Mouse (Mus musculus) right cerebral cortex, adult 2 months (tissue): ENCODE measurements around the gene Dtd1.
A peak's percentile ranks its signal among the peaks of the same experiment; 100 is the strongest.

Experiments used
- DNase-seq, 2 experiments: peaks; one replicate each; pipeline ENCODE4 v3.0.0; 2021 to 2022; ENCODE audit warnings: low spot score in 2 of 2

The Dtd1 gene

DNA sequence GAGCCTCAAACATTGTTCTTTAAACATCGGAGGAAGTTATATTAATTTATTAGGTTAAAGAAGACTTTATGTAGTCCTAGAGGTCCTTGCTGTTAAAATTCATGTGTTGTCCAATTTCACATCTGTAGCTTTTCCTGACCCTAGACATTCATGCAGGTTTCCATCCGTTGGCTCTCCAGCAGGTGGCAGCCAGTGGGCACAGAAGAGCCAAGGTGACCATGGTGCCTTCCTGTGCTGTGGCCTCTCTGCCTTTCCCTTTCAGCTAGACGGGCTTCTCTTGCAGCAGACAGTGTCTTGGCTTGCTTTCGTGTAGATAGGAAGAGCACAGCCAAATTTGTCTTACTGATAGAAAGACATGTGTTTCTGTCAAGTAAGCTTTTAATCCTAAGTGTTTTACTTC lies 39.0 kb downstream of the Dtd1 start:
- DNase-seq = no peak

DNA sequence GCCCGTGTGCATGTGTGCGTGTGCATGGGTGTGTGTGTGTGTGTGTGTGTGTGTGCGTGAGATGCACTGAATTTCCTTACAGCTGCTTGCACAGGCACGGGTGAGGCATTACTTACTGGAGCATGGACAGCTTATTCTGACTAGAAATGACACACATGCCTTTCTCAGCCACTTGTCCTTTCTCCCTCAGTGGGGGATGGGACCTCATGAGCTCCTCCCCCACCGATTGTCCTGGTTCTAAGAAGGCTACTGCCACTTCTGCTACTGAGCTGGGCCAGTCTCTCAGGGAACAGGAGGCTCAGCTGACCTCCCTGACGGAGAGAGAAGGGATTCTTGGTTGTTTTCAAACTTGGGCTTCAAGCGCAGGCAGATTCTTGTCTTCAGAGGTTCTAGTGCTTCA lies 40.4 kb downstream of the Dtd1 start:
- DNase-seq = no peak

- no peak for DNase-seq
Measured at GRCm38 (mm10) chr2:144641991-144642390, 42.3 kb downstream of the Dtd1 start.

DNA sequence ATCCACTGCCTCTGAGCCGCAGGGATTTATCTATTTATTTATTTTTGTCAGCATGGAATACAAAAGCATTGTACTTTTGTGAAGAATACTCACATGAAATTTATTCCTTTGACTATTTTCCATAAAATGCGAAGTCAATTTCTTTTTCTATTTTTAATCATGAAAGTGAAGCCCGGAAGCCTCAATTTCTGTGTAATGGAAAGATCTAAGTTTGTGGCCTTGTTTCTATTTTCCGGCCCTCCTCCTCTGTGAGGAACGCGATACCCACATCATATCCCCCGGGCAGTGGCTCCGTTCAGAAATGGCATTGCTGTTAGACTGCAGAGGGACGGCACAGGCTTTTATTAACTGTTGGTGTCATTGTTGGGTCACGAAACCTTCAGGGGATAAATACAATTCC lies 46.7 kb downstream of the Dtd1 start:
- DNase-seq = no peak

- no peak for DNase-seq
Measured at GRCm38 (mm10) chr2:144647151-144647550, 47.5 kb downstream of the Dtd1 start.

DNA sequence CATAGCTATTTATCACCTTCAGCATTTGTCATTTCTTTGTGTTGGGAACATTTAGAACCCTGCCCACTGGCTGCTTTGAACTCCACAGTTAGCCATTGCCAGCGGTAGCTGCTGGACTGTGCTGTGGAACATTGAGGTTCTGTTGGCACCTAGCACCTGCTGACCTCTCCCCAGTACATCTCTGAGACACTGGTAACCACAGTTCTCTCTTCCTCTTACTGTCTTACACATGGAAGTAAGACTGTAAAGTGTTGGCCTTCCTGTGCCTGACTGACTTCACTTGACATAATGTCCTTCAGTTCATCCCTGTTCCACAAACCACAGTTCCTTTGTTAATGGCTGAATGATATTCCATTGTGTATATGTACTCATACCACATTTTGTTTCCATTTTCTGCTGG lies 50.3 kb downstream of the Dtd1 start:
- DNase-seq = no peak

DNA sequence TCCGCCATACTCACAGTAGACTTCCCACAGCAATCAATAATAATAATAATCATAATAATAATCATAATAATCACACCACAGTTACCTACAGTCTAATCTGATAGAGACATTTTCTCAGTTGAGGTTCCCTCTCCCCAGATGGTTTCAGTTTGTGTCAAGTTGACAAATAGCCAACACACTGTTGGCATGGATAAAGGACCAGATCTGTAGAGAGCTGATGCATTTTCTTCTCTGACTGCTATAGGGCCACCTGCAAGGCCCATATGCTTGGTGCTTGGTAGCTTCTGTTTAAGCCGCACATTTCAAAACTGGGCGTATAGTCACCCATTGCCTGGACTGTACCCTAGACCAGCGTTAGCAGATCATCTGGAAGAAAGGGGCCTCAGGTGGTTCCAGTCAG lies 53.1 kb downstream of the Dtd1 start:
- no peak for DNase-seq

DNA sequence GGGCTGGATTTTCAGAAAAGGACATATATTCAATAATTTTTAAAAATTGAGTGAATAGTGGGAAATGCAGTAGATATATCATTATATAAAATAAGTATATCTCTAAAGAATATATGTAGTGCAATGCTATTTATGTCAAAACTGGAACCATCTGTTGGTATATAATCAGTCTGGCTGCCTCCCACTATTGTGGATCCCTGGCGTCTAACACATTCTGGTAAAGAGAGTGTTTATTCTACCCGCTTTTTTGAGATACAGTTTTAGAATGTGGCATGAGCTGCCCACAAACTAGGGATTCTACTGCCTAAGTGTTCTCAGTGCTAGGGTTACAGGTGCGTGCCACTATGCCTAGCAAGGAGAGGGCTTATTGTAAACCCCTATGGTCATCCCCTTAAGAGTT lies 55.6 kb downstream of the Dtd1 start:
- peak in 1 of 2 experiments; percentile 46 for DNase-seq

DNA sequence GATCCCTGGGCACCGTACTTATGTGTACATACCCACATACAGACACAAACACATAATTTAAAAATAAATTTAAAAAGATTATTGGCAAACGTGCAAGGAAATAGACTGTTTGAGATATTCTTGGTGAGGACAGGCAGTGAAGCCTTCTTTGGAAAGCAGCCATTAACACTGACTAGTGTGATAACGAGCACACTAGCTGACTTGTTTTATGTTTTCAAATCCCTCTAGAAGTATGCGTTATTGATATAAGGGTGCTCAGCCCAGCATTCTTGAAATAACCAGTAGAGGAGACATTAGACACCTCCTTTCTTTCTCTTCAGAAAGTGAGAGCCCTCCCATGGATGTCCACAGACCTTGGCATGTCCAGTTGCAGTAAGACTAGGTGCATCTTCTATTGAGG lies 68.8 kb downstream of the Dtd1 start:
- no peak for DNase-seq

DNA sequence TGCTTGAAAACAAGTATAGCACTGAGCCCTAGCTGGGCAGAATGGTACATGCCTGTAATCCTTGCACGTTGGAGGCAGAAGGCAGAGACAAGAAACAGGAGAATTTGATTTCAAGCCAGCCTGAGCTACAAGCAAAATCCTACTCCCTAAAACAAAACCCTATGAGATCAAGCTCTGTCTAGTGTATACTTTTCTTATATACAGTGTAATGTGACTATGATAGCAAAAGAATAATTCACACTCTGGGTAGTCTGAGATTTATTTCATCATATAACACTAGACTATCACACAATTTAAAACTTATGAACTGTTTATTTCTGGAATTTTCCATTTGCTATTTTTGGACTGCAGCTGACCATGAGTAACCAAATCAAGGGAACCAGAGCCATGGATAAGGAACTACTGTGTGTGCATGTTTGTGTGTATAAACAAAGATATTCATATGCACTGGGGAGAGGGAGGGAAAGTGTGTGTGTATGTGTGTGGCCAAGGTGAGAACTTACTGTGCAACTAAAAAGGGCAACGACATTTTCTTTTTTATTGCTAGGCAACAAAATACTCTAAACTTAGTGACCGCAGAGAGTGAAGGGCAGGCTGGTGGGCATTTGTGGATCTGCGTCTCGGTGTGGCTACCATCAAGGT lies 70.7 kb downstream of the Dtd1 start:
- no peak for DNase-seq

GRCm38 (mm10) chr2:144672397-144672796 lies 72.7 kb downstream of the Dtd1 start:
- no peak for DNase-seq

GRCm38 (mm10) chr2:144676546-144677228 lies 77.0 kb downstream of the Dtd1 start:
- DNase-seq = peak in 1 of 2 experiments; percentile 11

- peak in 1 of 2 experiments; percentile 7 for DNase-seq
Measured at GRCm38 (mm10) chr2:144677229-144677571, 77.5 kb downstream of the Dtd1 start.

DNA sequence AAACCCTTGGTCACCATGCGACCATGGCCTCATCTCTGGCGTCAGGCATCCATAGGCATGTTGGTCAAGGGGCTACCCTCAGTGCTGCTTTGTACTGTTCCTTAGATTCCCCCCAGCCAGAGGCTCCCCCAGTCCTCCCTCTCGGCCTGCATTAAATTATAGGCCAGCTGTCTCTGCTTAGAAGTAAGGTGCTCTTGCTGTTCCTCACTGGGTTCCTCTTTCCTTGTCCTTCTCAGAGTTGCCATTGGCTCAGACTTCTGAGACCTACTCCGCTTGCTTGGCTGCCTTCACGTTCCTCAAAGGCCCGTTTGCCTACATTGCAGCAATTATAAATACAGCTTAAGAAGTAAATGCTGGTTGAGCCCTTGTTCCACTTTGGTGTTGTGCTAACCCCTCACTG lies 79.1 kb downstream of the Dtd1 start:
- no peak for DNase-seq

DNA sequence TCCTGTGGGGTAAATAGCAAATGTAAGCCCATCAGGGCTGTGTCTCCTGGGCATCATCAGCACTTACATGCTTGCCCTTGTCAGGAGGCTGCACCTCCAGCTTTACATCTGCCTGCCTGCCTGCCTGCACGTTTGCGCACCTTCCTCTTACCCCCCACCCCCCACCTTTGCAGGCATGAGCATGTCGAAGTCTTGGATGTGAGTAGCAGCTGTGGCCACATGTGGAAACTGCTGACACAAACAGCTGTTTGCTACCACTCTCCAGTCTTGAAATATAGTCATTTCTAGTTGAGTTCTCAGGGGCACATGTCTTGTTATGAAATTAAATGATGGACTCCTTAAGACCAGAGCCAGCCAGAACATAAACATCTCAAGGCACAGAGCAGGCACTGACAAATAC lies 79.7 kb downstream of the Dtd1 start:
- no peak for DNase-seq

DNA sequence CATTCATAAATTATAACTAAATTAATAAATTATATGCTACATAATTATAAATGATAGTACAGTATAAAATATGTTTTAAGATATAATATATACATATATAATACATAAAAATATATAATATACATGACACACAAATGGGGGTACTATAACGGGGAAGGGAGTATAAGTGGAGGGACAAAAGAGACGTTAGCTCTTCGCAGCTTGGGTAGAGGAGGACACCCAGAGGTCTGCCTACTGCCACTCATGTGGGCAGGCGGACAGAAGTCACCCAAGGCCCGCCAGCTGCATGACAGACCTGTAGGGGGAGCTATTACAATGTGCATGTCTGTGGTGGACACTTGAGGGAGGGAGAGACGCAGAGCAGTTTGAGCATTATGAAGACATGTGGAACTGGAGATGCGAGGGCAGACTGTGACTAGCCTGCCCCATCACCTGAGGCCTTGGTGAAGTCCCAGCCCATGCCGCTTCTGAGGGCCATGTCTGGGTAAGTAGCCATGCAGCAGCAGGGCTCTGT lies 92.6 kb downstream of the Dtd1 start:
- DNase-seq = no peak

GRCm38 (mm10) chr2:144692777-144693176 lies 93.1 kb downstream of the Dtd1 start:
- DNase-seq = no peak

- no peak for DNase-seq
Measured at GRCm38 (mm10) chr2:144694923-144695322, 95.2 kb downstream of the Dtd1 start.

GRCm38 (mm10) chr2:144698046-144698445 lies 98.3 kb downstream of the Dtd1 start:
- DNase-seq = no peak

DNA sequence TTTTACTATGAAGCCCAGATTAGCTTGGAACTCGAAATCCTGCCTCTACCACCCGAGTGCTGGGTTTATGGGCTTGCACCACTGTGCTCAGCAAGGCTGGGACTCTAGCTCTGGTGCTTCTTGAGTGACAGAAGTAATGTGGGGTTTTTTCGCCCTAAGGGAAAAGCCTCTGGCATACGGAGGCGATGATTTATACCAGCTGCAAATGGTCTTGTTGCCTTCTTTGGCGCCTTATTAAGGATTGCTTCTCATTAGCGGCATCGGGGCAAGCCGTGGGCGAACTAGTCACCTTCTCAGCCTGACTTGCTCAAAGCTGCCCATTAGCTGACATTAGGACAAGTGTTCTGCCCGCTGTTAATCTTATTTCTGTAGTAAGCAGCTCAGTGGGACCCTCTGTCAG lies 100.9 kb downstream of the Dtd1 start:
- no peak for DNase-seq

GRCm38 (mm10) chr2:144701415-144702149 lies 101.9 kb downstream of the Dtd1 start:
- no peak for DNase-seq

DNA sequence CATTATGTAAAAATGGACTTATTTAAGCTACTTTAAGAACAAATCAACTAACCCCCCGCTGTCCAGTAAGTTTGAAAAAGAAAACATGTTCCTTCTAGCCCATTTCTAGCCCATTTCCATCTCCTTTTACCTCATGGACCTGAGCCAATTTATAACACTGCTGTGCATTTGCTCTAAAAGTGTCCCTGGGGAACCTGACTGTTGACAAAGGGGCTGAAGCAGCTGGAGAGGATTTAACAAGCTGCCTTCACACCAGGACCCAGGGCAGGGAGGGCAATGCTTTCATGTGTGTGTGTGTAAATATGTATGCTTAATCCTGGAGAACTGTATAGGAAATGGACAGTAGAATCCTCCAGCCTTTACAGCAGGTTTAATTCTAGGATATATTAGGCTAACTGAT lies 109.6 kb downstream of the Dtd1 start:
- no peak for DNase-seq

DNA sequence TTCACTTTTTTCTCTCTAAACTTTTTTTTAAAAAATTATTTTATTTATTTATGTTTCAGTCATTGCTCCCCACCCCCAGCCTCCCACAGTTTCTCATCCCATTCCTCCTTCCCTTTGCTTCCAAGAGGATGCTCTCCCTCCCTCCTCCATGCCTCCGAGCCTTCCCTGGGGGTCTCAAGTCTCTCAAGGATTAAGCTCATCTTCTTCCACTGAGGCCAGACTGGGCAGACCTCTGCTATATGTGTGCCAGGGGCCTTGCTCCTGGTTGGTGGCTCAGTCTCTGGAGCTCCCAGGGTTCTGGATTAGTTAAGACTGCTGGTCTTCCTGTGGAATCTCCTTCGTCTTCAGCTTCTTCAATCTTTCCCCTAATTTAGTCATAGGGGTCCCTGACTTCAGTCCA lies 110.0 kb downstream of the Dtd1 start:
- no peak for DNase-seq
